Mouse (Mus musculus): ENCODE measurements around the gene Hapln2. TPM values are rescaled to one million over a fixed set of nuclear protein-coding genes. Genes with fewer than 3 reads are reported as not detected.
A peak's percentile ranks its signal among the peaks of the same experiment; 100 is the strongest.

Hapln2 gene
- polyA plus RNA-seq, 1 experiment from 2014 or later, result 0.10 TPM

DNA sequence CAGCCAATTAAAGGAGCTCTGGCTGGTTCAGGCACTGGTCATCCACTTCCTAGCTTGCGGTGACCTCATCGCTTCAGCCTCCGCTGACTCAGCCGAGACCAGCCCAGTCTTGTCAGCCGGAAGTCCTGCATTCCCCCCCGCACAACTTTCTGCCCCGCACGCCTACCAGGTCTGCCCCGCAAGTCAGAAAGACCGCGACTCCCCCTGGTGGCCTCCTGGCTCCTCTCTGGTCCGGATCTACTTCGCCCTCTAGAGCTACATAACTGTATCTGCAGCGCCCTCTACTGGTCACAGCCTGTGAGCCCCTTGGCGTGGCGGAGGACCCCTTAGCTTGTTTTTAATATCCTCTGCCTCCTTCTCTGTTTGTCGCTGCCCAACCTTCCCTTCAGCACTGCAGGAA is 40.5 kb downstream of the Hapln2 start:
- H3K4me3 ChIP-seq (replicated peaks), result peak overlapping the region; percentile 39
- 0 out of 2 replicates have a peak overlapping the region, but pooled peaks have one; percentile 53 for H3K27ac ChIP-seq
- H3K27me3 ChIP-seq, result peaks cover 52% of the 10 kb centered on the region
- H3K9ac ChIP-seq (replicated peaks), result no peak overlapping the region; the same call in 1 of the 2 replicates
- under 1% methylated on average over 17 of the region's 17 CpGs for WGBS
- peak overlapping the region; percentile 80 for H3K4me2 ChIP-seq
- no peaks in the 10 kb centered on the region for H3K9me3 ChIP-seq
- ATAC-seq (ENCODE audit: insufficient number of reproducible peaks, insufficient read depth, low FRiP score, low TSS enrichment, low read depth), result peak; percentile 81
- H3K36me3 ChIP-seq, result no peaks in the 10 kb centered on the region
- H3K4me1 ChIP-seq (replicated peaks), result peaks cover 58% of the 10 kb centered on the region

- Histone ChIP-seq H3K27ac (peak overlapping the region; percentile 53; the same call in 1 of the 2 replicates), H3K9me3 (no peaks in the 10 kb centered on the region), H3K9ac (replicated peaks) (no peak overlapping the region), H3K36me3 (no peaks in the 10 kb centered on the region), H3K27me3 (peaks cover 41% of the 10 kb centered on the region), H3K4me2 (no peak overlapping the region), H3K4me3 (replicated peaks) (no peak overlapping the region), H3K4me1 (replicated peaks) (peaks cover 62% of the 10 kb centered on the region)
- WGBS, result 52% methylated on average over 12 of the region's 12 CpGs
- no peak for ATAC-seq (ENCODE audit: insufficient number of reproducible peaks, insufficient read depth, low FRiP score, low TSS enrichment, low read depth)
Measured at GRCm38 (mm10) chr3:87985505-87986320, 41.7 kb downstream of the Hapln2 start.

GRCm38 (mm10) chr3:87984094-87984493 is 43.3 kb downstream of the Hapln2 start:
- Histone ChIP-seq H3K4me2 (0 out of 2 replicates have a peak overlapping the region, but pooled peaks have one; percentile 40), H3K4me3 (replicated peaks) (no peak overlapping the region), H3K9ac (replicated peaks) (no peak overlapping the region), H3K27me3 (peaks cover 25% of the 10 kb centered on the region), H3K4me1 (replicated peaks) (peaks cover 62% of the 10 kb centered on the region), H3K36me3 (no peaks in the 10 kb centered on the region), H3K27ac (peak overlapping the region; percentile 56; the same call in 1 of the 2 replicates), H3K9me3 (no peaks in the 10 kb centered on the region)
- no peak for ATAC-seq (ENCODE audit: insufficient number of reproducible peaks, insufficient read depth, low FRiP score, low TSS enrichment, low read depth)
- WGBS, result 38% methylated on average over 3 of the region's 3 CpGs

DNA sequence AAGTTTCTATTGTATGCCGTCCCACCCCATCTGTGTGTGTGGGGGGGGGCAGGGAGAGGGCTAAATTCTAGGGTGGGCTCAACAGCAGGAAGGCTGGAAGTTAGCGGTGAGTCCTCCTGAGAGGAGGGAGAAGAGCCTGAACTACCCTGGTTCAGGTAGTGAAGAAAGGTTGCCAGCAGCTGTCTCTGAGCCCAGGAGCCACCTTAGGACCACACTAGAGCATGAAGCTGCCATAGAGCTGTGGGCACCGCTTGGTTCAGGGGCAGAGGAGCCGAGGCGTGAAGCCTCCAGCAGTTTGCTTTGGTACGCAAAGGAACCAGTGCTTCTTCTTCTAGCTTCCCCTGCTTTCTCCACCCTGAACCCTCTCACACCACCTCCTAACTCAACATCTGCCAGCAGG is 43.8 kb downstream of the Hapln2 start:
- Histone ChIP-seq H3K4me1 (replicated peaks) (peaks cover 62% of the 10 kb centered on the region), H3K27me3 (peaks cover 20% of the 10 kb centered on the region), H3K9ac (replicated peaks) (peak overlapping the region; percentile 2; the same call in 1 of the 2 replicates), H3K4me2 (peak overlapping the region; percentile 40), H3K36me3 (no peaks in the 10 kb centered on the region), H3K27ac (peak overlapping the region; percentile 56; the same call in 1 of the 2 replicates), H3K4me3 (replicated peaks) (no peak overlapping the region), H3K9me3 (no peaks in the 10 kb centered on the region)
- 49% methylated on average over 6 of the region's 6 CpGs for WGBS
- ATAC-seq (ENCODE audit: insufficient number of reproducible peaks, insufficient read depth, low FRiP score, low TSS enrichment, low read depth), result no peak

DNA sequence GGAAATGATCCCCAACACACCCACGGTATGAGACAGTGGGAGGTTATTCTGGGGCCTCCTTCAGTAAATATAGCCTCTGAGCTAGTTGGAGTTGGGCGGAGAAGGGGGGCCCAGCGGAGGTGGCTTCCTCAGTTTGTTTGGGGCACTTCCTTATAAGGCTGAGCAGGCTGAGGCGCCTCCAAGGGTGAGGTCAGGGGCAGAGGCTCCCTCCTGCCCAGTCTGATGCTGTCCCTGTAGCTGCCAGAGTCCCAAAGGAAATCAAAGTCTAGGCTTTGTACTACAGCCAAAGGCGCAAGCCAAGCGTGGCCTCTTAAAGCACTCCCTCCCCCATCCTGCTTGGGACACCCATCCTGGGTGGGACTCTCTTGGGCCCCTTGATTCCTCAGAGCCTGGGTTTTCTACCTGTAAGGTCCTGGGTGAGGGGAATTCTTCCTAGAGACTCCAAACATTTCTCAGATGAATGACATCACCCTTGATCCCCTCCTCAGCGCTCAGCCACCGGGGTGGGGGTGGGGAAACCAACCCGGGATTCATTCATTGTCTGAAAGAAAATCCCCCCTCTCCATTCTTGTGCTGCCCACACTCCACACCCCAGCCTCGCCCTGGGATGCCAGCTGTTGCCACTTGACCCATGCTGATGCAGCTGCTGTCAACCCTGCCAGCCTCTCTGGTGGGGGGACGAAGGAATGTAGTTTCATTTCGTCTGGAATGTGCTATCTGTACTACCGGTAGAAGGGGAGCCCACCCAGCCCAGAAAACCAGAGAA is 44.4 kb downstream of the Hapln2 start:
- H3K36me3 ChIP-seq, result no peaks in the 10 kb centered on the region
- 9% methylated on average over 13 of the region's 13 CpGs for WGBS
- no peaks in the 10 kb centered on the region for H3K9me3 ChIP-seq
- H3K4me2 ChIP-seq, result peak overlapping the region; percentile 40
- H3K27ac ChIP-seq, result peak overlapping the region; percentile 78
- peaks cover 57% of the 10 kb centered on the region for H3K4me1 ChIP-seq (replicated peaks)
- peak overlapping the region; percentile 2; the same call in 1 of the 2 replicates for H3K9ac ChIP-seq (replicated peaks)
- H3K4me3 ChIP-seq (replicated peaks), result no peak overlapping the region; the same call in 1 of the 2 replicates
- no peak for ATAC-seq (ENCODE audit: insufficient number of reproducible peaks, insufficient read depth, low FRiP score, low TSS enrichment, low read depth)
- H3K27me3 ChIP-seq, result peaks cover 14% of the 10 kb centered on the region

GRCm38 (mm10) chr3:87981894-87982835 is 45.2 kb downstream of the Hapln2 start:
- Histone ChIP-seq H3K4me3 (replicated peaks) (no peak overlapping the region), H3K9ac (replicated peaks) (no peak overlapping the region; the same call in 1 of the 2 replicates), H3K4me2 (peak overlapping the region; percentile 40), H3K9me3 (no peaks in the 10 kb centered on the region), H3K27me3 (peaks cover 10% of the 10 kb centered on the region), H3K4me1 (replicated peaks) (peaks cover 49% of the 10 kb centered on the region), H3K36me3 (no peaks in the 10 kb centered on the region), H3K27ac (peak overlapping the region; percentile 78)
- whole genome bisulfite sequencing, result 41% methylated on average over 12 of the region's 12 CpGs
- no peak for ATAC-seq (ENCODE audit: insufficient number of reproducible peaks, insufficient read depth, low FRiP score, low TSS enrichment, low read depth)

DNA sequence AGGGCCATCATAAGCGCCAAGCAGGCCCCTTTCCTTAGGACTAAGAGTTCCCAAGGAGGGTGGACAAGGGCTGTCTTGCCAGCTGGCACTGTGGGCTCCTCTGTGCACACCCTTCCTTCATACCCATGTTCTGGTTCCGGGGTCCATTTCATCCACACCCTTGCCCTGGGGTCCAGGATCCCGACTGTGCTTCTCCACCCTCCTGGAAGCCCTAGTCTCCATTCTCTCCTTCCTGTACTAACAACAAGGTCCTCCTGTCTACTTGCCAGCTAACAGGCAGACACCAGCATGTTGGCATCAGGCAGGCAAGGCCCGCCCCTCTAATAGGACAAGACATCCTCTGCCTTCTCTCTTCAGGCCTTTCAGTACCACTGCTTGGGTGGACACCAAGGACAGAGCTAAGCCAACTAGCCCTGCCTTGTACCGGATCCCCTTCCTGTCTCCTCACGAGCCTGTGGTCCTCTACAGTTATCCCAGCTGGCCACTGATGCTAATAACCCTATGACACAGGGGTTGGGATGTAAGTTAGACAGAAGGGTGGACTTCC is 46.1 kb downstream of the Hapln2 start:
- no peak overlapping the region for H3K4me2 ChIP-seq
- 0 out of 2 replicates have a peak, but pooled peaks cover 3% of the 10 kb centered on the region for H3K36me3 ChIP-seq
- 0 out of 2 replicates have a peak overlapping the region, but pooled peaks have one; percentile 29 for H3K27ac ChIP-seq
- H3K9ac ChIP-seq (replicated peaks), result no peak overlapping the region
- H3K9me3 ChIP-seq, result no peaks in the 10 kb centered on the region
- H3K4me3 ChIP-seq (replicated peaks), result no peak overlapping the region
- 80% methylated on average over 6 of the region's 6 CpGs for WGBS
- H3K4me1 ChIP-seq (replicated peaks), result peaks cover 42% of the 10 kb centered on the region
- peaks cover 10% of the 10 kb centered on the region for H3K27me3 ChIP-seq
- ATAC-seq (ENCODE audit: insufficient number of reproducible peaks, insufficient read depth, low FRiP score, low TSS enrichment, low read depth), result no peak

DNA sequence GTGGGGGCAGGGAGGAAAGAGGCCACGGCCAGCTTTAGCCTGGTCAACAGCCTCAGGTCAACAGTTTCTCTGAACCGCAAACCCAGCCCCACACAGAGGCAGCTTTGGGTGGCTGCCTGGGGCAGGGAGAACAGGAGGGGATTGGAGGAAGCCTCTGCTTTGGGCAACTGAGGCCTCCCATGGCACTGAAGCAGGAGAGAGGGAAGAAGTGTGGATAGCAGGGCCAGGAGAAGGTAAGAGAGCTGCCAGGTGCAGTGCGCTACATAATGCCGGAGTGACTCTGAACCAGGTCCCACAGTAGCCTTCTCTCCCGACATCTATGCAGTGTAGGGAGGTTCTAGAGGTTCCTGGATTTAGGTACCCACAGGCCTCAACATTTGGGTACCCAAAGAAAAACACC is 46.7 kb downstream of the Hapln2 start:
- H3K4me3 ChIP-seq (replicated peaks), result no peak overlapping the region
- peaks cover 10% of the 10 kb centered on the region for H3K27me3 ChIP-seq
- H3K4me2 ChIP-seq, result no peak overlapping the region
- H3K36me3 ChIP-seq, result 0 out of 2 replicates have a peak, but pooled peaks cover 3% of the 10 kb centered on the region
- H3K4me1 ChIP-seq (replicated peaks), result peaks cover 37% of the 10 kb centered on the region
- WGBS, result 57% methylated on average over 5 of the region's 5 CpGs
- H3K9me3 ChIP-seq, result no peaks in the 10 kb centered on the region
- no peak overlapping the region; the same call in 1 of the 2 replicates for H3K9ac ChIP-seq (replicated peaks)
- no peak for ATAC-seq (ENCODE audit: insufficient number of reproducible peaks, insufficient read depth, low FRiP score, low TSS enrichment, low read depth)
- 0 out of 2 replicates have a peak overlapping the region, but pooled peaks have one; percentile 29 for H3K27ac ChIP-seq

- Histone ChIP-seq H3K4me2 (no peak overlapping the region), H3K27me3 (peaks cover 10% of the 10 kb centered on the region), H3K27ac (no peak overlapping the region), H3K4me3 (replicated peaks) (no peak overlapping the region), H3K9me3 (no peaks in the 10 kb centered on the region), H3K9ac (replicated peaks) (no peak overlapping the region), H3K4me1 (replicated peaks) (peaks cover 30% of the 10 kb centered on the region), H3K36me3 (peaks cover 3% of the 10 kb centered on the region; the same call in 1 of the 2 replicates)
- no peak for ATAC-seq (ENCODE audit: insufficient number of reproducible peaks, insufficient read depth, low FRiP score, low TSS enrichment, low read depth)
- 55% methylated on average over 3 of the region's 3 CpGs for WGBS
Measured at GRCm38 (mm10) chr3:87980085-87980484, 47.3 kb downstream of the Hapln2 start.

DNA sequence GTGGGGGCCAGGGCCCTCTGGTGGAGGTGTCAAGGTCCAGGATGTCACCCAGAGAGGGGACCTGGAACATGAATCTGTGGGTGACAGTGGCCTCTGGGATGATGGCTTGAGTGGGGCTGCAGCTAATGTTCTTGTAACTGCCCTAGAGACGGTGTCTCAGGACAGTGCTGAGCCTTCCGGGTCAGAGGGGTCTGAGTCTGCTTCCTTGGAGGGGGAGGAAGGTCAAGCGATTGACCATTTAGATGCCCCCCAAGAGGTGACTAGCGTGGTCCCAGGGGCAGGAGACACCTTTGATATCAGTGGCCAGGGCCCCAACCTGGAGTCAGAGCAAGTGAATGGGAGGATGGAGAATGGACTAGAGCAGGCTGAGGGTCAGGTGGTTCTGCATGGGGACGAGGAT is 47.9 kb downstream of the Hapln2 start:
- H3K4me3 ChIP-seq (replicated peaks), result no peak overlapping the region
- no peak overlapping the region for H3K4me2 ChIP-seq
- 69% methylated on average over 5 of the region's 5 CpGs for WGBS
- no peak for ATAC-seq (ENCODE audit: insufficient number of reproducible peaks, insufficient read depth, low FRiP score, low TSS enrichment, low read depth)
- H3K9me3 ChIP-seq, result no peaks in the 10 kb centered on the region
- H3K36me3 ChIP-seq, result peaks cover 3% of the 10 kb centered on the region; the same call in 1 of the 2 replicates
- H3K4me1 ChIP-seq (replicated peaks), result peaks cover 32% of the 10 kb centered on the region
- H3K9ac ChIP-seq (replicated peaks), result no peak overlapping the region
- H3K27me3 ChIP-seq, result peaks cover 12% of the 10 kb centered on the region
- no peak overlapping the region for H3K27ac ChIP-seq
